Mouse (Mus musculus): ENCODE measurements around the gene Nat8f2. TPM values are rescaled to one million over a fixed set of nuclear protein-coding genes. Genes with fewer than 3 reads are reported as not detected.
"Not testable (repeated sequence)": the region's sequence is repeated elsewhere in the genome, so short reads cannot be mapped to it uniquely, and the experiment has no call there.

Nat8f2 gene
- polyA plus RNA-seq, 1 experiment: 1.4 TPM

DNA sequence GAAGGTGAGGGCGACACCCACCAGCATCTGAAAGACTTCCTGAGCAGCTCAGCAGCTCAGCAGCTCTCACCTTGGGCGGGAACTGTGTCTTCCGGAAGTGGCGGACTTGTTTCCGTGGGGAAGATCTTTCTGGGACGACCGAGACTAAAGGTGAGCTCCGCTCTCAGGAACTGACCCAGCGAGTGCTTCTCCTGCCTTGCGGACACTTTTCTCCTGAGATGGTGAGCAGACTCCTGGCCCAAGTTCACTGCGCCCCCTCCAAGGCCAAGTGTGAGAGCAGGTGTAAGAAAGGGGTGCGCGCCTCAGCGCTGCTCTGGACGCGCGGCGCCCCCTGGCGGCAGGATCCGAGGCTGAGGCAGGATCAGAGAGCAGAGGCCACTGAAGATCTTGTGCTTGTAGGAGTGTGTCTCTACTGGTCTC lies 35.7 kb upstream of the Nat8f2 start, which contains the start of gene Nat8f4:
Gene Nat8f4 (minus strand): TSS at position 243 of the 420 bp plus-strand sequence.
- WGBS: 13% methylated on average over 20 of the region's 20 CpGs
- H3K4me3 ChIP-seq (replicated peaks; ENCODE audit: control insufficient read depth, low read depth, low read length): peak within 1 kb of the TSS; percentile 71
- H3K27ac ChIP-seq (ENCODE audit: control insufficient read depth, insufficient read depth, low read depth, low read length, poor library complexity); H3K4me1 ChIP-seq (ENCODE audit: control insufficient read depth, insufficient read depth, low read length): not testable (repeated sequence)
- peak; percentile 74 for TF ChIP-seq CTCF (IDR thresholded peaks at IDR 0.05; ENCODE audit: control insufficient read depth, insufficient read depth, low read length)

GRCm38 (mm10) chr6:85902303-85902702 lies 33.3 kb upstream of the Nat8f2 start:
- H3K4me1 ChIP-seq (ENCODE audit: control insufficient read depth, insufficient read depth, low read length): no peaks in the 10 kb centered on the region
- H3K4me3 ChIP-seq (replicated peaks; ENCODE audit: control insufficient read depth, low read depth, low read length): no peak overlapping the region
- H3K27ac ChIP-seq (ENCODE audit: control insufficient read depth, insufficient read depth, low read depth, low read length, poor library complexity): no peak overlapping the region
- no peak for TF ChIP-seq POLR2A (IDR thresholded peaks at IDR 0.05; ENCODE audit: borderline replicate concordance, control insufficient read depth, low read depth, low read length)
- TF ChIP-seq CTCF (IDR thresholded peaks at IDR 0.05; ENCODE audit: control insufficient read depth, insufficient read depth, low read length): no peak
- 61% methylated on average over 2 of the region's 2 CpGs for WGBS

GRCm38 (mm10) chr6:85898596-85899475 lies 29.9 kb upstream of the Nat8f2 start:
- H3K4me1 ChIP-seq (ENCODE audit: control insufficient read depth, insufficient read depth, low read length); H3K27ac ChIP-seq (ENCODE audit: control insufficient read depth, insufficient read depth, low read depth, low read length, poor library complexity); H3K4me3 ChIP-seq (replicated peaks; ENCODE audit: control insufficient read depth, low read depth, low read length): not testable (repeated sequence)
- WGBS: 72% methylated on average over 7 of the region's 8 CpGs

- H3K27ac ChIP-seq (ENCODE audit: control insufficient read depth, insufficient read depth, low read depth, low read length, poor library complexity); H3K4me1 ChIP-seq (ENCODE audit: control insufficient read depth, insufficient read depth, low read length); H3K4me3 ChIP-seq (replicated peaks; ENCODE audit: control insufficient read depth, low read depth, low read length): not testable (repeated sequence)
- WGBS: 67% methylated on average over 25 of the region's 25 CpGs
- TF ChIP-seq CTCF (IDR thresholded peaks at IDR 0.05; ENCODE audit: control insufficient read depth, insufficient read depth, low read length): peak; percentile 42; the same call in 1 of the 2 replicates
Observed at GRCm38 (mm10) chr6:85895061-85895648, 26.2 kb upstream of the Nat8f2 start.

DNA sequence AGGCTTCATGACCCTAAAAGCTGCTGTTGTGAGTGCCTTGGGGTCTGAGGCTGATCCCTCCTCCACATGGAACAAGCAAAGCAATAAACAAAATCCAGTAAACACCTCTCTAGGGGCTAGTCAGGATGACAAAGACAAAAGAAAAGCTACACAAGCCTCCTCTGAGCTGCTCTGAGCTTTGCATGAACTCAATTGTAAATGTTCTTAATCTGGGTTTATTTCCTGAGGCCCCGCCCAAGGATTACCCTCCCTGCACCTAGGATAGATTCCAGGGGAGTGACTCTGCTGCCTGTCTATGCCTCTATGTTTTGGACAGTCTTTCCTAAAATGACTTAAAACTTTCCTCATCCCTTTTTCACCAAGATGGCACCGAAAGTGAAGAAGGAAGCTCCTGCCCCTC lies 20.0 kb upstream of the Nat8f2 start:
- no peak overlapping the region for H3K27ac ChIP-seq (ENCODE audit: control insufficient read depth, insufficient read depth, low read depth, low read length, poor library complexity)
- H3K4me3 ChIP-seq (replicated peaks; ENCODE audit: control insufficient read depth, low read depth, low read length): no peak overlapping the region
- TF ChIP-seq POLR2A (IDR thresholded peaks at IDR 0.05; ENCODE audit: borderline replicate concordance, control insufficient read depth, low read depth, low read length) (no peak), CTCF (IDR thresholded peaks at IDR 0.05; ENCODE audit: control insufficient read depth, insufficient read depth, low read length) (no peak)
- WGBS: 82% methylated on average over 2 of the region's 2 CpGs
- no peaks in the 10 kb centered on the region for H3K4me1 ChIP-seq (ENCODE audit: control insufficient read depth, insufficient read depth, low read length)

DNA sequence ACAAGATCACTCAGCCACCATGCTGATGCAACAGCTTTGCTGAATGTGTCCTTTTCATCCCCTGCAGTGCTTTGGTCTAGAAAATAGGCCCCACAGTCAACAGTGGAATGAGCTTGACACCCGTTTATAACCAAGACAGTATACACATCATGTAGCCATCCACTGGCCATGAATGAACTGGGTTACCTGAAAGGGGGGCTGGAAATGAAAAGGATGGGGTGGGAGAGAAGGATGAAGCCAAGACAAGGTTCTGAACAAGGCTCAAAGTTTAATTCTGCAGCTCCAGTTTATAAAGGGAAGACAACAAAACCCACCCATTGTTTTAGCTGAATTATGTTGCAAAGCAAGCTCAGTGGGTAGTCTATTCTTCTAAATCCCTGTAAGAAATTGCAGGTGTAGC lies 15.4 kb upstream of the Nat8f2 start:
- Histone ChIP-seq H3K27ac (ENCODE audit: control insufficient read depth, insufficient read depth, low read depth, low read length, poor library complexity) (no peak overlapping the region), H3K4me1 (ENCODE audit: control insufficient read depth, insufficient read depth, low read length) (no peaks in the 10 kb centered on the region), H3K4me3 (replicated peaks; ENCODE audit: control insufficient read depth, low read depth, low read length) (no peak overlapping the region)
- 84% methylated on average over 1 of the region's 1 CpGs for WGBS
- no peak for TF ChIP-seq POLR2A (IDR thresholded peaks at IDR 0.05; ENCODE audit: borderline replicate concordance, control insufficient read depth, low read depth, low read length)
- TF ChIP-seq CTCF (IDR thresholded peaks at IDR 0.05; ENCODE audit: control insufficient read depth, insufficient read depth, low read length): no peak

- WGBS: 88% methylated on average over 9 of the region's 9 CpGs
Observed at GRCm38 (mm10) chr6:85883246-85883645, 14.3 kb upstream of the Nat8f2 start.

DNA sequence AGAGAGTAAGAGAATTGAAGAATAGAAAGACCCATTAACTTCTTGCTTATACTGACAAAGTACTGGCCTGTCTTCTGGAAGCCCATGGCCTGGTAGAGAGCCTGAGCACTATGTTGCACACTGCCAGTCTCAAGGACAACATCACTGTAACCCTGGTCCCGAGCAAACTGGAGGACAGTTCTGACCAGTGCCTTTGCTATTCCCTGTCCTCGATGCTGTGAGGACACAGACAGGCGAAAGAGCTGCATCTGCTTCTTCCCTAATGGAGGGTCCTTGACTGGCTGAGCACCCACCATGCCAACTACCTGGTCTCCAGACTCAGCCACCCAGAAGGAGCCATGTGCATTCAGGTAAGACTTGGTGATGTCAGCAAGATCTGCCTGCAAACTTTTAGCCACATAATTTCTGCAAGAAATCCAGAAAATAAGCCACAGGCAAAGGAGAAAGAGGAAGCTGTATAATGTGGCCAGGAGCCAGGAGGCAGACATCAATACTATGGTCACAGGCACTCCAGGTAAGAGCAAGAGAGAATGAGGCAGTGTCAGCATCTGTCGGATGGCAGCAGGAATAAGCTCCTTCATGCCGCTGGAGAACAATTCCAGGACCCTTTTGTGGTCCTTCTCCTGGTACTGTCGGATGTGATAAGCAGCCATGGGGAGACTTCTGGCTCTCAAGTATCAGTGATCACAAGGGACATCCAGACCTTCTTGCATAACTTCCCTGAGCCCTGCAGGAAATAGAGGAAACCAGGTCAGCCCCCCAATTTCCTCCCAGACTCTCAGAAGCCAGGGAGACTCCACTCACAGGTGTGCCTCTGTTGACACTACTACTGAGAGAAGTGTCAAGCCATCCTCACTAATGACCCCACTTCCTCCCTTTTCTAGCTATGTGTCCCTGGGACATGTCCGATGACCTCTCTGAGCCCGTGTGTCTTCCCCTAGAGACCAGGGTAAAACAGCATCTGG lies 950 bp downstream of the Nat8f2 start:
- H3K4me1 ChIP-seq (ENCODE audit: control insufficient read depth, insufficient read depth, low read length): no peaks in the 10 kb centered on the region; the same call in 1 of the 2 replicates
- H3K27ac ChIP-seq (ENCODE audit: control insufficient read depth, insufficient read depth, low read depth, low read length, poor library complexity): no peak overlapping the region
- TF ChIP-seq POLR2A (IDR thresholded peaks at IDR 0.05; ENCODE audit: borderline replicate concordance, control insufficient read depth, low read depth, low read length): no peak
- TF ChIP-seq CTCF (IDR thresholded peaks at IDR 0.05; ENCODE audit: control insufficient read depth, insufficient read depth, low read length): no peak
- 35% methylated on average over 8 of the region's 8 CpGs for WGBS
- no peak overlapping the region for H3K4me3 ChIP-seq (replicated peaks; ENCODE audit: control insufficient read depth, low read depth, low read length)

More at GRCm38 (mm10) chr6:85883246-85883645, 14.3 kb upstream of the Nat8f2 start:
- H3K4me1 ChIP-seq (ENCODE audit: control insufficient read depth, insufficient read depth, low read length); H3K4me3 ChIP-seq (replicated peaks; ENCODE audit: control insufficient read depth, low read depth, low read length); H3K27ac ChIP-seq (ENCODE audit: control insufficient read depth, insufficient read depth, low read depth, low read length, poor library complexity): not testable (repeated sequence)

GRCm38 (mm10) chr6:85866995-85867394 lies 2.0 kb downstream of the Nat8f2 start:
- 80% methylated on average over 1 of the region's 1 CpGs for WGBS
- not testable (repeated sequence) for H3K4me1 ChIP-seq (ENCODE audit: control insufficient read depth, insufficient read depth, low read length); H3K27ac ChIP-seq (ENCODE audit: control insufficient read depth, insufficient read depth, low read depth, low read length, poor library complexity); H3K4me3 ChIP-seq (replicated peaks; ENCODE audit: control insufficient read depth, low read depth, low read length)

DNA sequence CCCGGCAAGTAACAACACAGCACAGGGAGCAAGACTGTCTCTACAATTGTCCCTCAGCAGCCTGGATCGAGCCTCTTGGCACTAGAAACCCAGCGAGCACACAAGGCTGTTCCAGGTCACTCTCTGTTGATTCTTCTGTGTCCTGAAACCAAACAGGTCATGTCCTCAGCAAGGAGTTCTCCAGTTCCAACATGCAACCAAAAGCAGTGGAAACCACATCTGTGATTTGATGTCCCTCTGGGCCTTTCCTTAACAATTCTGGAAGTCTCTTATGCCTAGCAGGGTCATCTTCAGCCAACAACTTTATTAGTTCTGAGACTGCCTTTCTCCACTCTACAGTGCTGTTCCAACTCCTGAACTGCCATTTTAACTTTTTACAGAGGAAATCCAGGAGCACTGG lies 2.8 kb downstream of the Nat8f2 start:
- not testable (repeated sequence) for H3K4me1 ChIP-seq (ENCODE audit: control insufficient read depth, insufficient read depth, low read length); H3K4me3 ChIP-seq (replicated peaks; ENCODE audit: control insufficient read depth, low read depth, low read length); H3K27ac ChIP-seq (ENCODE audit: control insufficient read depth, insufficient read depth, low read depth, low read length, poor library complexity)
- 75% methylated on average over 3 of the region's 3 CpGs for WGBS

DNA sequence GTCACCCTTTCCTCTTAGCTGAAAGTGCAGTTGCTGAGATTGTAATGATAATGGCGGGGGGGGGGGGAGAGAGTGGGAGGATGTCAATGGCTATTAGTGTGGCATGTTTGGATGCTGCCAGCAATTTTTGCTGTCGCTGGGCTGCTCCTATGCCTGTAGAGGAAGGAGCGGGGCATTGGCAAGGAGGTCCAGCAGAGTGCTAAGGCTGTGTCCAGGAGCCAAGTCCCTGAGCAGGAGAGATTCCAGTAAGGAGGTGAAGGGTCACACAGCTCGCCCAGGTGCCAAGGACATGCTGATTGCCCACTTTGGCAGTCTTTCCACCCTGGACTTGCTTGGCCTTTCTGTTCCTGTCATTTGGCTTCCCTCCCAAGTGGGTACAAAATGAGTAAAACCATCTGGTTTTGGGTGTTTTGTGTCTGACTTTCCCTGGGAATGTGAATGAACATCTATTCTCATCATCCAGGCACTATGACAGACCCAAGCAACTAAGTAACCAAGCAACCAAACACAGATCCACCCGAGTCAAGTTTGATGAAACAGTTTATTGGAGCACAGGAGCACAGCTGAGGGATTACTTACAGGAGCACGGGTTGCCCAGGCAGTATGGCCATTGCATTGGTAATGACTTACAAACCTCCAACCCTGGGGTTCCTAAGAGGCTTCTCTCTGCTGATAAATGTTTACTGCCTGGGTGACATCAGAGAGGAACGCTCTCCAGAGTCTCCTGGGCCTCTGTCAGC lies 3.9 kb downstream of the Nat8f2 start:
- 69% methylated on average over 6 of the region's 7 CpGs for WGBS
- H3K4me1 ChIP-seq (ENCODE audit: control insufficient read depth, insufficient read depth, low read length); H3K4me3 ChIP-seq (replicated peaks; ENCODE audit: control insufficient read depth, low read depth, low read length); H3K27ac ChIP-seq (ENCODE audit: control insufficient read depth, insufficient read depth, low read depth, low read length, poor library complexity): not testable (repeated sequence)
